Mouse (Mus musculus) heart, embryonic 10.5 days (tissue): Measurements from ENCODE around the gene Ankrd36. TPM values are rescaled to one million over a fixed set of nuclear protein-coding genes. Genes with fewer than 3 reads are reported as not detected.
A peak's percentile ranks its signal among the peaks of the same experiment; 100 is the strongest.
"Not testable (repeated sequence)": the region's sequence is repeated elsewhere in the genome, so short reads cannot be mapped to it uniquely, and the experiment has no call there.

Experiments used
- DNase-seq: peaks from one replicate; pipeline ENCODE4 v3.0.0-alpha.2; 2017; ENCODE audit warnings: low spot score
- H3K27ac ChIP-seq: fragments of 300-500 bp; sonication (generic); 2 replicates; pipeline ENCODE4 v1.5.1; 2016; ENCODE audit warnings: mild to moderate bottlenecking
- H3K27me3 ChIP-seq: fragments of 300-500 bp; sonication (generic); 2 replicates; pipeline ENCODE4 v1.6.1; 2016; ENCODE audit warnings: mild to moderate bottlenecking; ENCODE audit not compliant: poor library complexity, insufficient read depth, severe bottlenecking
- H3K36me3 ChIP-seq: fragments of 300-500 bp; sonication (generic); 2 replicates; pipeline ENCODE4 v1.6.1; 2016; ENCODE audit warnings: mild to moderate bottlenecking, moderate library complexity
- H3K4me1 ChIP-seq: fragments of 300-500 bp; sonication (generic); 2 replicates; pipeline ENCODE4 v1.6.1; 2016; ENCODE audit warnings: mild to moderate bottlenecking
- H3K4me3 ChIP-seq: fragments of 300-500 bp; sonication (generic); 2 replicates; pipeline ENCODE4 v1.5.1; 2016; ENCODE audit warnings: mild to moderate bottlenecking, moderate library complexity
- H3K9me3 ChIP-seq: fragments of 300-500 bp; sonication (generic); 2 replicates; pipeline ENCODE4 v1.6.1; 2016; ENCODE audit warnings: mild to moderate bottlenecking, moderate library complexity
- WGBS: fragments of 180-500 bp; shearing (Covaris S2); methylation state at CpG from one replicate; pipeline ENCODE4 v1.1.7; 2016; 5-methylcytosine and 5-hydroxymethylcytosine counted together
- polyA plus RNA-seq: library from polyadenylated mRNA; unstranded; fragments of >200 nt; fragmentation: Nextera tagmentation; extraction: Ambion mirVana; gene quantifications from 2 replicates; pipeline ENCODE4 v1.2.1, GENCODE M21; 2016

The Ankrd36 gene
- polyA plus RNA-seq, 1 experiment from 2014 or later = 0.97 TPM

- WGBS = 80% methylated on average over 5 of the region's 5 CpGs
- Histone ChIP-seq H3K9me3 (no peaks in the 10 kb centered on the region), H3K4me1 (peaks cover 3% of the 10 kb centered on the region; the same call in 1 of the 2 replicates), H3K36me3 (peaks cover 78% of the 10 kb centered on the region), H3K4me3 (no peak overlapping the region), H3K27me3 (no peaks in the 10 kb centered on the region), H3K27ac (no peak overlapping the region)
- no peak for DNase-seq
Observed at GRCm38 (mm10) chr11:5533108-5533507, 36.4 kb upstream of the Ankrd36 start.

GRCm38 (mm10) chr11:5537454-5537853, 32.0 kb upstream of the Ankrd36 start:
- not testable (repeated sequence) for H3K27ac ChIP-seq, H3K27me3 ChIP-seq, H3K4me3 ChIP-seq, H3K9me3 ChIP-seq, DNase-seq
- peaks cover 14% of the 10 kb centered on the region for H3K4me1 ChIP-seq
- 88% methylated on average over 4 of the region's 4 CpGs for WGBS
- peaks cover 46% of the 10 kb centered on the region for H3K36me3 ChIP-seq

DNA sequence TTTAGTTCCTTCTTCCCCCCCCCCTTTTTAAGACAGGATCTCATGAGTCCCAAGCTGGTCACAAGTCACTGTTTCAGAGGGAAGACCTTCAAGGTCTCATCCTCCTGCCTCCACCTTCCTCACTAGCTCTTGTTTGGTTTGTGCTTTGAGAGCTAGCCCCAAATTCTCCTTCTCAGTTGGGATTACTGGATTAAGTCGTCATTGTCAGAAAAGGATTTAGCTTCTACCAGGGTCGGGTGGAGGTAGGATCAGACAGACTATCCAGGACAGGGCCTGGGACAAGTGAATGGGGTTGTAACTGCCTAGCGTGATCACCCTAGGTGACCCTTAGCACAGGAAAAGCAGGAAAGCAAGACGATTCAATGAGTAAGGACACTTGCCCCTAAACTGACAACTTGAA, 29.2 kb upstream of the Ankrd36 start:
- no peaks in the 10 kb centered on the region for H3K9me3 ChIP-seq
- H3K27me3 ChIP-seq = no peaks in the 10 kb centered on the region
- peaks cover 11% of the 10 kb centered on the region for H3K4me1 ChIP-seq
- peaks cover 18% of the 10 kb centered on the region; the same call in 1 of the 2 replicates for H3K36me3 ChIP-seq
- H3K4me3 ChIP-seq = peak overlapping the region; percentile 97
- WGBS = 59% methylated on average over 4 of the region's 4 CpGs
- no peak for DNase-seq
- no peak overlapping the region for H3K27ac ChIP-seq

DNA sequence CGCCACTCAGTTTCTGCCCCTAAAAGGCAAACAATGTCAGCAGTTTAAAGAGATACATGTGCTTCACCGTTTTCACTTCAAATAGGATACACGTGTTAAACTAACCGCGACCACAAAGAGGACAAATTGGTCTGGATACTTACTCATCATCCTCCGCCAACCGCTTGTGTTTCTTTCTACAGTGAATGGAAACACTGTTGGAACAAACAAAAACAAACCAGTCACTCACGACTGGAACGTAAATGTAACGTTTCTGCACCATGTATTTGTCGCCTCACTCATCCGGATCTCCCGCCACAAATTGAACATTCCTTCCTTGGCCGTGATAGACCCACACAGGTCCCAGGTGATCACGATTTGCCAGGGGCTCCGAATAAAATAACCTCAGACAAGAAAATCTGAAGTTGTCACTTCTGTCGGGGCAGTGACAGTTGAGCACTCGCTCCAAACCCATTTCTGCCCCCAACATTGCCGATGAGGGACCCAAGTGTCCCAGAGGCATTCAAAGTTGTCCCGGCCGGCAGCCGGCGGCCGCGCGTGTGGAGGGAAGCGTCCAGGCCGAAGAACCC, 28.2 kb upstream of the Ankrd36 start:
- no peaks in the 10 kb centered on the region for H3K27me3 ChIP-seq
- DNase-seq = peak; percentile 82
- peaks cover 15% of the 10 kb centered on the region; the same call in 1 of the 2 replicates for H3K36me3 ChIP-seq
- H3K27ac ChIP-seq = peak overlapping the region; percentile 94
- H3K4me3 ChIP-seq = peak overlapping the region; percentile 97
- H3K9me3 ChIP-seq = no peaks in the 10 kb centered on the region
- H3K4me1 ChIP-seq = peaks cover 11% of the 10 kb centered on the region
- WGBS = 3% methylated on average over 28 of the region's 28 CpGs

DNA sequence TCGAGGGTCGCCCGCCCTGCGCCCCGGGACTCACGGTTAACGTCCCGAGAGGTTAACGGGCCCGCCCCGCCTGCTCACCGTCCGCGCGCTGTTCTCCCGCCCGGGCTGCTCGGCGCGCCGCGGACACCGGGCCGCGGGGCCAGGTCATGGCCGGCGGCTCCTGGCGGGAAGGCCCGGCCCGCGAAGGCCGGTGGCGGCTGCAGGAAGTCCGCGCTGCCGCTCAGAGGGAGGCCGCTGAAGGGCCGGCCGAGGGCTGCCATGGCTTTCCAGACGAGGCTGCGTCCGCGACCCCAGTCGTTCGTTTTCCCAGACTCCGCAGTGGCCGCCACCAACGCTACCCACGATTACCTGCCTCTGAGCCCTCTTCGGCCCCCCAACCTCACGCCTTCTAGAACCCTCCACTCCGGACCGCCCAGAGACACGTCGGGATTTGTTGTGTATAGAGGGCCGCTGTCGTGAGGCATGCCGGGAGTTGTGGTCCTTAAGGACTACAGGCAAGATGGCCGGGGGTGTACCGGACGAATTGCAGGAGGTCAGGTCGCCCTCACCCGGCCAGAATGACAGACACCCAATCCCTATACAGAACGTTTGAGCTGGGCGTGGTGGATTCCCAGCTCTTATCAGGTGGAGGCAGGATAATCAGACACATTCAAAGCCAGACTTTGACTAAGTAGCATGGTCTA, 27.5 kb upstream of the Ankrd36 start, which contains the start of gene Ccdc117:
Ccdc117 (minus strand) TSS at position 389 of the 683 bp plus-strand sequence.
- no peaks in the 10 kb centered on the region for H3K9me3 ChIP-seq
- peak within 1 kb of the TSS; percentile 94 for H3K27ac ChIP-seq
- H3K36me3 ChIP-seq = peaks cover 13% of the 10 kb centered on the region; the same call in 1 of the 2 replicates
- under 1% methylated on average over 65 of the region's 65 CpGs for WGBS
- H3K27me3 ChIP-seq = no peaks in the 10 kb centered on the region
- peak within 1 kb of the TSS; percentile 97 for H3K4me3 ChIP-seq
- H3K4me1 ChIP-seq = peaks cover 11% of the 10 kb centered on the region
- DNase-seq = peak; percentile 98

DNA sequence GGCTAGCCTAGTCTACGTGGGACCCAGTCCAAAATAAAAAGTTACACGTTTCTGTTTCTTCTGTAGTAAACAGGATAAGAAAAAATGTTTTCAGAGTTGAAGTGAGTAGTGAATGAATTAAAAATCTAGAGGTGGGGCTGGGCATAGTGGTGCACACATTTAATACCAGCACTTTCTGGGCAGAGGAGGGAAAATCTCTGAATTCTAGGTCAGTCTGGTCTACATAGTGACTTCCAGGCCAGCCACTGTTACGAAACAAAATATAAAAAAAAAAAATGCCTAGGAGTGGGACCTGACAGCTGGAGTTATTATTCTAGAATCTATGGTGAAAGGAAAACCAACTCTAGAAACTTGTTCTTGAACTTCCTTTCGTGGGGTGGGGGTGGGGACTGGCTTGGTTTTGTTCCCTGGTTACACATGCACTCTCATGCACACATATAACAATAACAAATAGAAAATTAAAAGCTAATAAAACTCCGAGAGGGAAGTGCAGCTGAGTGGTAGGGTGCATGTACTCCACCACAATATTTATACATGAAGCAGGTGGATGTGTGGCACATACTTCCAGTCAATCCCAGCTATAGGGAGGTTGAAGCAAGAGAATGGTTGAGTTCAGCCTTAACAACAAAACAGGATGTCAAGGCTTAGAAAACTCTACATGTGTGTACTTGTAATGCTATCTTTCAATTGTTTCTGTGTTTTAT, 26.9 kb upstream of the Ankrd36 start:
- 45% methylated on average over 5 of the region's 5 CpGs for WGBS
- H3K4me3 ChIP-seq = peak overlapping the region; percentile 97

DNA sequence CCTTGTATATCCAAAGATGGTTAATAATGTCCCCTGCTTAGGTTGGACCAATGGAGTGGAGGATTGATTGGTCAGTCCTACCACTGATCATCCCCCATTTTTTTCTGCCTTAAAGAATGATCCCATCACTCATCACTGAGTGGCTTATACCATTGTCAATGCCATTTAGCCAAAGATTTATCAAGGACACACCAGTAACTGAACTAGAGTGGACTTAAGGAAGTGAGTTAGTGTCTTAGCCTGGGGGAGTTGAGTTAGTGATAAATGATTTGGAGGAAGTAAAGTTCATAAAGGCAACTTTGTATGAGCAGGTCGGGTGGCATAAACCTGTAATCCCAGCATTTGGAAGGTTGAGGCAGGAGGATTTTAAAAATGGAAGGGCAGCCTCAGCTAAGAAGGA, 26.2 kb upstream of the Ankrd36 start:
- Histone ChIP-seq H3K36me3 (0 out of 2 replicates have a peak, but pooled peaks cover 7% of the 10 kb centered on the region), H3K4me1 (peaks cover 11% of the 10 kb centered on the region), H3K27me3 (no peaks in the 10 kb centered on the region), H3K4me3 (no peak overlapping the region), H3K9me3 (no peaks in the 10 kb centered on the region), H3K27ac (no peak overlapping the region)
- no peak for DNase-seq
- 78% methylated on average over 1 of the region's 1 CpGs for WGBS

More for the DNA sequence above, 26.9 kb upstream of the Ankrd36 start:
- Histone ChIP-seq H3K4me1 (peaks cover 11% of the 10 kb centered on the region), H3K27ac (peak overlapping the region; percentile 94; the same call in 1 of the 2 replicates), H3K9me3 (no peaks in the 10 kb centered on the region), H3K36me3 (peaks cover 13% of the 10 kb centered on the region; the same call in 1 of the 2 replicates), H3K27me3 (no peaks in the 10 kb centered on the region)
- no peak for DNase-seq

GRCm38 (mm10) chr11:5544709-5545108, 24.8 kb upstream of the Ankrd36 start:
- not testable (repeated sequence) for H3K36me3 ChIP-seq, DNase-seq, H3K27me3 ChIP-seq, H3K9me3 ChIP-seq, H3K27ac ChIP-seq, H3K4me3 ChIP-seq
- H3K4me1 ChIP-seq = peaks cover 11% of the 10 kb centered on the region
- 62% methylated on average over 1 of the region's 1 CpGs for WGBS

DNA sequence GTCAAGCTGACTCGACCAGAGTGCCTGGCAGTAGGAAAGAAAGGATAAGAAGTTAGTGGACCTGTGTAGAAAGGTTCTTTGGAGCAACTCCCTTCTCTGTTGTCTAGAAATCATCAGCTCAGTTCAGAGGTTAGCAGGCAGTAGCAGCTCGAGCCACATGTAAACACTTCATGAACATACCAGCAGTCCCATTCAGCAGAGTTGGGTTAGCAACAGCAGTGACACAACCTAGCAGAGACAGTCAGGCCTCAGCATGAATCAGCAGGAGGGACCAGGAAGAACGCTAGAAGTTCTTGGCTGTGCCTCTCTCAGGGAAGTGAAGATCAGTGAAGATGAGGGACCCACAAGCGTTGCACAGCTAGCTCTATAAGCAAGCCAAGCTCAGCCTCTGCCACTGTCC, 24.0 kb upstream of the Ankrd36 start:
- Histone ChIP-seq H3K9me3 (no peaks in the 10 kb centered on the region), H3K27ac (no peak overlapping the region), H3K4me3 (no peak overlapping the region), H3K27me3 (no peaks in the 10 kb centered on the region), H3K4me1 (peaks cover 8% of the 10 kb centered on the region), H3K36me3 (no peaks in the 10 kb centered on the region)
- no peak for DNase-seq
- 74% methylated on average over 4 of the region's 4 CpGs for WGBS

GRCm38 (mm10) chr11:5546693-5547092, 22.8 kb upstream of the Ankrd36 start:
- Histone ChIP-seq H3K4me1 (no peaks in the 10 kb centered on the region), H3K9me3 (no peaks in the 10 kb centered on the region), H3K36me3 (no peaks in the 10 kb centered on the region), H3K27ac (no peak overlapping the region), H3K27me3 (no peaks in the 10 kb centered on the region), H3K4me3 (no peak overlapping the region)
- WGBS = 82% methylated on average over 3 of the region's 3 CpGs
- no peak for DNase-seq

DNA sequence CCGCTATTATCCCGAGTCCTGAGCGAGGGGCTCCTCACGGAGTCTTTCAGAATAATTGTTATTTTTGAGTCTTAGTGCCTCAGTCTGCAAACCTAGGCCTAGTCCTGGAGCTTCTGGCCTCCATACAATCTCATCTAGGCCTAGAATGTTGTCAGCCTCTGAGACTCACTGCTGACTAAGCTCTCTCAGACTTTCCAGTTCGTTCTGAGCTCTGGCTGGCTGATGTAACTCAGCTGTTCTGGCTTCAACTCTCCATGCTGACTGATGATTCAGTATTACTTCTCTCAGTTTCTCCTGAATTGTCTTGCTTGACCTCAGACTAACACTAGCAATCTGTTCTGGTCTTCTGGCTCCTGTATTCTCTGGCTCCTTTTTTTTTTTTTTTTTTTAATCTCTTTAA, 18.1 kb upstream of the Ankrd36 start:
- 85% methylated on average over 5 of the region's 5 CpGs for WGBS
- no peak for DNase-seq

DNA sequence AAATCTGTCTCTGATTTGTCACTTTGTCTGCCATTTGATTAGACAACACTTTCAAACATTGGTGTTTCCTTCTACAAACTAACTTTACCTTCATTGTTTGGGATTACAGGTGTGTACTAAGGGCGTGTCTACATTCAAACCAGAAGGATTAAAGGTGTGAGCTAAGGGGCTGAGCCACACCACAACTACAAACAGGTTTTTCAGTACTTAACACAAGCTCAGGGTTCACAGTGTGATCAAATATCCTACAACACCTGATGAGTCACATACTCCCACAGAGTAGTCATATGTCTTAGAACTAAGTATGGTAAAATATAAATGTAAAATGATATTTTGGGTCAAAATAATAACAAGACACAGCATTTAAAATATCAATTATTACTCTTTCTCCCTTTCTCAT, 17.6 kb upstream of the Ankrd36 start:
- Histone ChIP-seq H3K4me1 (no peaks in the 10 kb centered on the region), H3K36me3 (no peaks in the 10 kb centered on the region), H3K9me3 (no peaks in the 10 kb centered on the region), H3K27me3 (no peaks in the 10 kb centered on the region), H3K4me3 (no peak overlapping the region), H3K27ac (no peak overlapping the region)
- DNase-seq = no peak
- 58% methylated on average over 1 of the region's 1 CpGs for WGBS

More for the DNA sequence above, 18.1 kb upstream of the Ankrd36 start:
- Histone ChIP-seq H3K36me3 (no peaks in the 10 kb centered on the region), H3K27me3 (no peaks in the 10 kb centered on the region), H3K4me1 (no peaks in the 10 kb centered on the region), H3K4me3 (no peak overlapping the region), H3K9me3 (no peaks in the 10 kb centered on the region), H3K27ac (no peak overlapping the region)

DNA sequence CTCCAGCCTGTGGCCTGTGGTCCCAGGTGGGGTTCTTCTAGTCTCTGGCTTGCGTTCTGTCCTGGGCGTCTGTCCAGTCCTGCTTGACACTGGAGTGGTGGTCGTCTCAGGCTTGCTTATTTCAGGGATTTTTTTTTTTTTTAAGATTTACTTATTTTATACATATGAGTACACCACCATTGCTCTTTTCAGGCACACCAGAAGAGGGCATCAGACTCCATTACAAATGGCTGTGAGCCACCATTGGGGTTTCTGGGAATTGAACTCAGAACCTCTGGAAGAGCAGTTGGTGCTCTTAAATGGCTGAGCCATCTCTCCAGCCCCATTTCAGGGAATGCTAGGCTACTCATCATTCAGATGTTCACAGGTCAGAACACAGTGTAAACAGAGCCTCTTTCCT, 9.2 kb upstream of the Ankrd36 start:
- 77% methylated on average over 3 of the region's 3 CpGs for WGBS
- Histone ChIP-seq H3K27me3 (no peaks in the 10 kb centered on the region), H3K4me1 (peaks cover 20% of the 10 kb centered on the region), H3K27ac (no peak overlapping the region), H3K9me3 (no peaks in the 10 kb centered on the region), H3K4me3 (no peak overlapping the region), H3K36me3 (no peaks in the 10 kb centered on the region)
- DNase-seq = peak; percentile 70
